Mouse (Mus musculus) neural tube, embryonic 15.5 days (tissue): ENCODE data around the gene Ube3a. TPM values are rescaled to one million over a fixed set of nuclear protein-coding genes. Genes with fewer than 3 reads are reported as not detected.

Source experiments
- ATAC-seq: fragments of 200-750 bp; cut with Nextera tagmentation; 2 replicates; pipeline ENCODE4 v1.8.0; 2017; ENCODE audit warnings: mild to moderate bottlenecking, moderate TSS enrichment, moderate library complexity; ENCODE audit not compliant: low FRiP score
- H3K27ac ChIP-seq: fragments of 300-500 bp; sonication (generic); replicated peaks from 2 replicates; pipeline ENCODE4 v1.5.1; 2015; ENCODE audit warnings: mild to moderate bottlenecking, inconsistent platforms
- H3K27me3 ChIP-seq: fragments of 300-500 bp; sonication (generic); replicated peaks from 2 replicates; pipeline ENCODE4 v1.6.1; 2015; ENCODE audit warnings: inconsistent platforms
- H3K36me3 ChIP-seq: fragments of 300-500 bp; sonication (generic); 2 replicates; pipeline ENCODE4 v1.6.1; 2015; ENCODE audit warnings: inconsistent platforms
- H3K4me1 ChIP-seq: fragments of 300-500 bp; sonication (generic); 2 replicates; pipeline ENCODE4 v1.6.1; 2015; ENCODE audit warnings: inconsistent platforms
- H3K4me2 ChIP-seq: fragments of 300-500 bp; sonication (generic); 2 replicates; pipeline ENCODE4 v1.6.1; 2015; ENCODE audit warnings: inconsistent platforms, mild to moderate bottlenecking, moderate library complexity
- H3K4me3 ChIP-seq: fragments of 300-500 bp; sonication (generic); replicated peaks from 2 replicates; pipeline ENCODE4 v1.5.1; 2015; ENCODE audit warnings: mild to moderate bottlenecking, inconsistent platforms
- H3K9ac ChIP-seq: fragments of 300-500 bp; sonication (generic); replicated peaks from 2 replicates; pipeline ENCODE4 v1.6.1; 2015; ENCODE audit warnings: mild to moderate bottlenecking, inconsistent platforms
- H3K9me3 ChIP-seq: fragments of 300-500 bp; sonication (generic); replicated peaks from 2 replicates; pipeline ENCODE4 v1.6.1; 2016; ENCODE audit warnings: inconsistent platforms
- WGBS: fragments of 180-500 bp; shearing (Covaris S2); methylation state at CpG from one replicate; pipeline ENCODE4 v1.1.7; 2015; ENCODE audit warnings: mixed read lengths; 5-methylcytosine and 5-hydroxymethylcytosine counted together
- polyA plus RNA-seq: library from polyadenylated mRNA; unstranded; fragments of >200 nt; fragmentation: Nextera tagmentation; extraction: Ambion mirVana; gene quantifications from 2 replicates; pipeline ENCODE4 v1.2.1, GENCODE M21; 2015

Ube3a gene
- polyA plus RNA-seq, 1 experiment from 2014 or later: 178 TPM

DNA sequence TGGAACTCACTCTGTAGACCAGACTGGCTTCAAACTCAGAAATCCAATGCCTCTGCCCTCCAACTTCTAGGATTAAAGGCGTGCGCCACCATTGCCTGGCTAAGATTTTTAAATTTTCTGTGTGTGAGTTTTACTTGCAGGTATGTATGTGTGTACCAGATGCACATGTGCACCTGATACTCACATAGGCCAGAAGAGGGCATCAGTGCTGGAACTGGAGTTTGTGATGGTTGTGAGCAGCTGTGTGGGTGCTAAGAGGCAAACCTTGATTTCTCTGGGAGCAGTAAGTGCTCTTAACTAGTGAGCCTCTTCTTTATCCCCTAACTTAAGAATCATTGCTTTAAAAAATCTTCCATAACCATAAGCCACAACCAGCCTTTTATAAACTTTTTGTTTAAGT, 17.0 kb downstream of the Ube3a start:
- no peak for ATAC-seq
- H3K4me1 ChIP-seq: no peaks in the 10 kb centered on the region
- no peak overlapping the region for H3K4me2 ChIP-seq
- H3K9me3 ChIP-seq: no peaks in the 10 kb centered on the region
- no peaks in the 10 kb centered on the region for H3K27me3 ChIP-seq
- no peaks in the 10 kb centered on the region for H3K36me3 ChIP-seq
- no peak overlapping the region for H3K9ac ChIP-seq
- no peak overlapping the region for H3K4me3 ChIP-seq
- 100% methylated on average over 2 of the region's 2 CpGs for WGBS
- no peak overlapping the region for H3K27ac ChIP-seq

DNA sequence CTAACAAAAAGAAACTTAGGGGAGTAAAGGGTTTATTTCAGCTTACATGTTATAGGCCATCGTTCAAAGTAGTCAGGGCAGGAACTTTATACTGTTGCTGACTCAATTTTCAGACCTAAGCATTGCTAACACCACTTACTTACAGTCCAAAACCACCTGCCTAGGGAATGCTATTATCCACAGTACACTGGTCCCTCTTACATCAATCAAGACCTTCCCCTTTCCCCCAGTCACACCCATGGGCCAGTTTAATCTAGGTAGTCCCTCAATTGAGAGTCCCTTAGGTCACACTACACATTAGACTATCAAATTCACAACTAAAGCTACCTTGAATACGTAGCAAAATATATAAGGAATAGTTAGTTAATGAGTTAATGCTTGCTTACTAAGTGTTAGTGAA, 24.8 kb downstream of the Ube3a start:
- H3K36me3 ChIP-seq: peaks cover 15% of the 10 kb centered on the region
- 91% methylated on average over 2 of the region's 2 CpGs for WGBS

DNA sequence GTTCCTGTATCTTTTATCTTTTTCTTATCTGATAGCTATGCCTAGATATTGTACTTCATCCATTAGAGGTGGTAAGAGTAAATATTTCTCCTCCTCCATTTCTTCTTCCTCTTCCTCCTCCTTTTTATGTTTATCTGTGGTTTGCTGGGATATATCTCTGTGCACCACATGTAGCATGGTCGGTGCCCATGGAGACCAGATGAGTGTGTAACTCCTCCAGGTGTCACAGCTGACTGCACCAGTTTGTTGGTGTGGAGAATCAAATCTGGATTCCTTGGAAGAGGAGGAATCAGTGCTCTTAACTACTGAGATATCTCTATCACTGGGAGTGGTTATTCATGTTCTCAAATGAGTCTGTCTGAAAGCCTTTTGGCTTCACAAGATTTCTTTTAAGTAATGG, 37.0 kb downstream of the Ube3a start:
- Histone ChIP-seq H3K4me3 (no peak overlapping the region), H3K4me1 (no peaks in the 10 kb centered on the region), H3K27ac (no peak overlapping the region), H3K4me2 (no peak overlapping the region), H3K9me3 (no peaks in the 10 kb centered on the region), H3K27me3 (no peaks in the 10 kb centered on the region), H3K9ac (no peak overlapping the region), H3K36me3 (0 out of 2 replicates have a peak, but pooled peaks cover 4% of the 10 kb centered on the region)
- 93% methylated on average over 1 of the region's 1 CpGs for WGBS
- no peak for ATAC-seq

More for the DNA sequence above, 24.8 kb downstream of the Ube3a start:
- H3K4me1 ChIP-seq: no peaks in the 10 kb centered on the region
- no peak overlapping the region for H3K4me3 ChIP-seq
- H3K27ac ChIP-seq: no peak overlapping the region
- no peak for ATAC-seq
- H3K9me3 ChIP-seq: no peaks in the 10 kb centered on the region
- H3K9ac ChIP-seq: no peak overlapping the region
- H3K4me2 ChIP-seq: no peak overlapping the region
- no peaks in the 10 kb centered on the region for H3K27me3 ChIP-seq

DNA sequence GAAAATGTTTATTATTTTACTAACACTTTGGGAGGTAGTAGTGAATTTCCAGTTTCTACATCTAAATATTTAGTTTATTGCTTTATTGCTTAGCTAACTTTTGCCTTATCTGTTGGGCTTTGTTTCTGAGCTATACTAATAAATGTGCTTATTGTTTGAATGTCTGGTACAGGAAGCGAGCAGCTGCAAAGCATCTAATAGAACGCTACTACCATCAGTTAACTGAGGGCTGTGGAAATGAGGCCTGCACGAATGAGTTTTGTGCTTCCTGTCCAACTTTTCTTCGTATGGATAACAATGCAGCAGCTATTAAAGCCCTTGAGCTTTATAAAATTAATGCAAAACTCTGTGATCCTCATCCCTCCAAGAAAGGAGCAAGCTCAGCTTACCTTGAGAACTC, 43.2 kb downstream of the Ube3a start:
- no peak overlapping the region for H3K27ac ChIP-seq
- no peak overlapping the region for H3K9ac ChIP-seq
- WGBS: 77% methylated on average over 4 of the region's 4 CpGs
- no peaks in the 10 kb centered on the region for H3K9me3 ChIP-seq
- H3K36me3 ChIP-seq: peaks cover 5% of the 10 kb centered on the region
- H3K4me3 ChIP-seq: no peak overlapping the region
- H3K4me1 ChIP-seq: no peaks in the 10 kb centered on the region
- H3K4me2 ChIP-seq: no peak overlapping the region
- no peak for ATAC-seq
- H3K27me3 ChIP-seq: no peaks in the 10 kb centered on the region

DNA sequence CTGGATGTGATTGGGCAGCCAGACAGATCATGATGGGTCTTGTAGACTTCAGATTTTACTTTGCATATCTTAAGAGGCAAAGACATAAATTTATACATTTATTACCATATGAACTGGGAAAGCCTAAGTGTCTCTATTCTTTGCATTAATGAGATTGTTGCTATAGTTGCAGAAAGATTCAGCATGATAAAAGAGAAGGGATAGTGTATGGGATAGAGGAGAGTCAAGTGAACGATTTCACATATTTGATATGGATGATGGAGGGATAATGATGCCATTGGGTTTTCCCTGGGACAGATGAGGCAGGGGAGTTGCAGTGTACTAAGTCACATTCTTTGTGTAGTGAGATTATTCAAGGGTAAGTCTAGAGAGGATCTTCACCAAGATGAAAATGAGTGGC, 84.0 kb downstream of the Ube3a start:
- no peaks in the 10 kb centered on the region for H3K27me3 ChIP-seq
- H3K9me3 ChIP-seq: no peaks in the 10 kb centered on the region
- ATAC-seq: no peak
- 0 out of 2 replicates have a peak, but pooled peaks cover 5% of the 10 kb centered on the region for H3K36me3 ChIP-seq
- no peaks in the 10 kb centered on the region for H3K4me1 ChIP-seq
- H3K4me3 ChIP-seq: no peak overlapping the region
- H3K27ac ChIP-seq: no peak overlapping the region
- 84% methylated on average over 1 of the region's 1 CpGs for WGBS
- no peak overlapping the region for H3K4me2 ChIP-seq
- H3K9ac ChIP-seq: no peak overlapping the region

DNA sequence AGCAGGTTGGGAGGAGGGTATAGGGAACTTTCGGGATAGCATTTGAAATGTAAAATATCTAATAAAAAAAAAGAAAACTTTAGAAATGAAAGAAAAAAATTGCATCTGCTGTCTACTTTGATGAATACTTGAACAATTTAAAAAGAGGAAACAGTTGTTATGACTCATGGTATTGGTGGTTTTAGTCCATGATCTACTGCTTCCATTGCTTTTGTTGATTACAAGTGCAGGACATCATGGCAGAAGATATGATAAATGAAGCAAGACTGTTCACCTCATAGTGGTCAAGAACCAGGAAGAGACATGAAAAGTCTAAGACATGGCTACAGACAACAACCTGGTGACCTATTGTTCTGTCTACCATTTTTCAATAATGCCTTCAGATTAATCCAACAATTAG, 94.2 kb downstream of the Ube3a start:
- no peaks in the 10 kb centered on the region; the same call in 1 of the 2 replicates for H3K36me3 ChIP-seq
- no peaks in the 10 kb centered on the region for H3K9me3 ChIP-seq
- 94% methylated on average over 1 of the region's 1 CpGs for WGBS
- no peak overlapping the region for H3K4me3 ChIP-seq
- no peak overlapping the region for H3K27ac ChIP-seq
- H3K4me2 ChIP-seq: no peak overlapping the region
- no peak for ATAC-seq
- H3K27me3 ChIP-seq: no peaks in the 10 kb centered on the region
- H3K4me1 ChIP-seq: no peaks in the 10 kb centered on the region
- H3K9ac ChIP-seq: no peak overlapping the region
